Mouse (Mus musculus): ENCODE measurements around the gene Mrps7.

GRCm38 (mm10) chr11:115642705-115643104 lies 39.0 kb downstream of the Mrps7 start:
- TF ChIP-seq CTCF (IDR thresholded peaks at IDR 0.05; ENCODE audit: extremely low read depth, insufficient read length, insufficient replicate concordance, low read depth, low read length) (no peak), POLR2A (IDR thresholded peaks at IDR 0.05; ENCODE audit: low read depth, low read length) (no peak)

Measured in small intestine, adult 2 months (tissue).